Mouse (Mus musculus): Measurements from ENCODE around the gene Rhbdl2.

Gene Rhbdl2

GRCm38 (mm10) chr4:123787191-123787985 lies at the start of gene Rhbdl2:
Rhbdl2 (plus strand) TSS chr4:123787874.
- DNase-seq: peak; percentile 76

DNA sequence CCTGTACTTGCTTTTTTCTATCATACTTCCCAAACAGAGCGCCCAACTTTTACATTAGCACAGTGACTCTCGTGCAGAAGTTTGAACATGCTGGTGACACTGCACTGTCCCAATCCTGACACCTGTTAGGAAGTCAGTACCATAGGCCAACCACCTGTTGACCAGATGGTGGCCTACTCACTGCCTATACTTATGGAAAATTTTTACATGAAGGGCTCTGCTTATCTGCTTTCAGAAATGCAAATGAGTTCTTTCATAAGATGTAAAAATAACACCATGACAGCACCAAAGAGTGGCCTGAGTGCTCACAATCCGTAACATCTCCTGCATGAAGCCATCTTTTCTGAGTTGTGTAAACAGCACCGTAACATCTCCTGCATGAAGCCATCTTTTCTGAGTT lies 49.0 kb upstream of the Rhbdl2 start:
- DNase-seq: no peak

- DNase-seq: no peak
Measured at GRCm38 (mm10) chr4:123742891-123743290, 44.8 kb upstream of the Rhbdl2 start.

DNA sequence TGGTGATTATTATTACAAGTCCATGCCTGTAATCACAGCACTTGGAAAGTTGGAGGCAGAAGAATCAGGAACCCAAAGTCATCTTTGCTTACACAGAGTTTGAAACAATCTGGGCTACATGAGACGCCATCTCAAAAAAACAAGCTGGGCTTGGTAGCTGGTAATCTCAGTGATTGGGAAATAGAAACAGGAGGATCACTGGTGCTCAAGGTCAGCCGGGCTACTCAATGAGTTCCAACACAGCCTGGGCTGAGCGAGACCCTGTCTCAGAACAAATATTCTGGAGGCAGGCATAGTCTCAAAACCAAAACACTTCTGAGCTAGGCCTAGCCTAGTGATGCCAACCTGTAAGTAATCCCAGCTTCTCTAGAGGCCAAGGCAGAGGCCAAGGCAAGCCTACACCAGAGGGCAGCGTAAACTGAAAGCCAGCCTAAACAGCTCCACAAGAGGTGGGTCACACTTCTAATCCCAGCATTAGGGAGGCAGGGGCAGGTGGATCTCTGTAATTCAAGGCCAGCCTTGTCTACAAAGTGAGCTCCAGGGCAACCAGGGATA lies 42.4 kb upstream of the Rhbdl2 start:
- no peak for DNase-seq

DNA sequence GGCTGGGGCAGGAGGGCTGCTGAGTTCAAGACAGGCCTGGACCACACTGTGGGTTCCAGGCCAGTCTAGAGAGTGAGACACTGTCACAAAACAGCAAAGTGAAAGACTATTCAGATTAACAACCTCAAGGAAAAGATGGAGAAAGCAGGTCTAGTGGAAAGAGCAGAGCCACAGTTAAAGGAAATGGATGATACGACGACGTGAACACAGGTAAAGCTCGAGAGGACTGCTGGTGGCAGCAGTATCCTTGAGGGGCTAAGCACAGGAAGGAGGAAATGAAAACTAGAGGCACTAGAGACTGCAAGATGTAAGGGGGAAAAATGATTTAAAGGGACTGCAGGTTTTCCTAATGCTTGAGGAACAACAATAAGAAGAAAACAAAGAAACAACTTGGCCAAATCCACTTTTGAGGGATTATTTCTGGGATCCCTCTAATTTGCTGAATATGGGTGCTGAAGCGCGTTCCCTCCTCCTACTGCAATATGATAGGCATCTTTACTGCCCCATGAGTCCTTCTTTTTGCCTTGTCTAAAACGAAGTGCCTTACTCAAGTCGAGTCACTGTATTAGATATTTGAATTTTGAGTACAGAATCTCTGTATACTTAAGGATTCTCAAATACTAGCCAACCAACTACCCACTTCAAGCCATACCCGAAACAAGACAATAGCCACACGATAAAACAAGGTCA lies 38.8 kb upstream of the Rhbdl2 start:
- no peak for DNase-seq

DNA sequence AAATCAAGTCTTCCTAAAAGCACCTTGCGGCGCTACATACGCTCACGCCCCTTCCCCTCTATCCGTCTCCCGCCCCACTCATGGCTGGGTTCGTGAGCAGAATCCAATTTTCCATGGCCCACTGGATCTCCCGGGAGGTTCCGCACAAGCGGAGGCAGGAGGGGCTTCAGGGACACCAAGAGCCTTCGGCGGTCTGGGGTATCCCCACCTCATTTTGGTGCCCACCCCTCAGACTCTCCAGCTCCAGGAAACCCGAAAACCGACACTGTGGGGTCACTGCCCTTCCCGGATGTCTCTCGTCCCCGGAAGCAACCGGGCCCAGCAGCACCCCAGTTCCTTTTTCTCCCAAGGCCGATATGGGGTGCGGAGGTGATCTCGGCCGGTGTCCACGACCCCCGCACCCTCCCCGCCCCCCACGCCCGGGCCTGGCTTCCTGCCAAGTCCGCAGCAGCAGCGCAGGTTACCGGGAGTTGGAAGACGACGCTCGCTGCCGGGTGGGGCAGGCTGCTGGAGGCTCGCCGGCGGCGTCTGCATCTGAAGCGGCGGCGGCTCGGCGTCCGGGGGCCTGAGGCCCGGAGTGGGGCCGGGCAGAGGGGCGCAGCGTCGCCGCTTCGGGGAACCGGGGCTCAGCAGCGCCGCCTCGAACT lies 38.1 kb upstream of the Rhbdl2 start:
- peak; percentile 14 for DNase-seq

GRCm38 (mm10) chr4:123750152-123750651 lies 37.5 kb upstream of the Rhbdl2 start, which contains the start of gene Akirin1:
Akirin1 (minus strand) TSS chr4:123750345.
- peak; percentile 97 for DNase-seq

DNA sequence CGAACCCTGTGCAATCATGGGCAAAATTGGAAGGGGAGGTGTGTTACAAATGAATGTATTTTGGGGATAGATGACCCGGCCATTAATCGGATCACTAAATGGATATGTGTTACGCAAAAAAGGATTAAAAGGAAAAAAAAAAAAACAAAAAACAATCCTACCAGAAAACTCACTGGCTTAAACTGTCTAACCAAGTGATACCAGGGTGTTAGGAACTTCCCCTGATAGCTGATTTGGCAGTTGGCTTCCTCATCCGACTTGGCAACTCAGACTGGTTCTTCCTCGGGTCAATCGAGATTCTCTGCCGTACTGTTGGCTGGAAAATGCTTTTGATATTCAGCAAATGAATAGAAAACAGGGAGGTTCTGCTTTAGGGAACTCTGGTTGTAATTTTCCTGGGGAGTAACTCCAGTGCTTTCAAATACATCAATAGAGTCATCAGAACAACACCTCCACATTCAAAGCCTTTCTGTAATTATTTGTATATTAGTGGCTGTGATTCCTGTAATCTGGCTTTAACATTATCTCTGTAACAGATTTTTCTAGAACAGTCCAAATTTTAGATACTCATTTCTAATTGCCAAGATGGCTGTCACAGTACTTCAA lies 36.9 kb upstream of the Rhbdl2 start:
- peak; percentile 56 for DNase-seq

DNA sequence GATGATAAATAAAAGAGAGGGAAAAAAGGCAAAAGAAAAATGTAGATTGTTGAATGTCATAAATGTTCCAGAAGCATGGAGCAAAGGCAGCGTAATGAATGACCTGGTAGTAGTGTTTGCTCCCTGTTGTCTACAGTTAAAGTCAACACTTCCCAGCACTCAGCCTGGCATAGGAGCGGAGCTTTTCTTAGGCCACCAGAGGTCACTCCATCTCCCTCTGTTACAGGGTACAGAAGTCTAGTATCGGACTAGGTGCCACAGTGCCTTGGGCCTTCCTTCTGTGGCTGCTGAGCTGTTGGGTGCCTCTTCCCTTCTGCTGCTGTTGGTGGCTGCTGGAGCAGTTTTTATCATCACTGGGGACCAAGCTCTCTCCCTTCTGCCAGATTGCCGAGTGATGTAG lies 29.4 kb upstream of the Rhbdl2 start:
- DNase-seq: peak; percentile 54

DNA sequence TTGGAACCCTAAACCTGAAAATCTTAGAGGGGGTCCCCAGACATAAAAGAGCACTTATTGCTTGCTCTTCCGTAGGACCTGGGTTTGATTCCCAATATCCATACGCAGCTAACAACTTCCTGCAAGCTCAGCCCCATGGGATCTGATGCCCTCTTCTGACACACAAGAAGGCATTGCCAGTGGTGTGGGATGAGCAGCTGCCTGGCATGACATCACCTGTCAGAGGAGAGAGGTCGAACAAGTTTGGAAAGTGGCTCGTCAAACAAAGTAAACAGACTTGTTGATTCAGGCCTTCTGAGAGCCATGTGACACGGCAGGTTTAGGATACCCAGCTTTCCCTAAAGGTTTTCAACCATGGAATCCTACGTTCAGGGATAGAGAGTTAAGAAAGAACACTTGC lies 22.6 kb upstream of the Rhbdl2 start:
- no peak for DNase-seq

DNA sequence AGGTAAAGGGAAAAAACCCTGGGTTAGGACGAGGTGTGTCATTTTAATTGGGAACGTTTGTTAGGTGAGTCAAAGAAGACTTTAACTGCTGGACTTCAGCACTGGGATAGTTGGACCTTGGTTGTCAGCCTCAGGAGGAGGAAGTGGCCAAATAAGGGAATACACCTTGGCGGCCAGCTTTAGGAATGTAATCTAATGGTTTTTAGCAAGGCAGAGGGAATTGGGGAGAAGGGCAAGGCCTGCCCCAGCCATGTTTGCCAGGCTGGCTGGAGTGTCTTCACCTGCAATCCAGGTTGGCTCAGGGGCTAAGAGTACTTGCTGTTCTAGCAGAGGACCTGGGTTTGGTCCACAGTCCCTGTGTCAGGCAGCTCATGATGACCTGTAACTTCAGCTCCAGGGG lies 19.9 kb upstream of the Rhbdl2 start:
- DNase-seq: no peak

DNA sequence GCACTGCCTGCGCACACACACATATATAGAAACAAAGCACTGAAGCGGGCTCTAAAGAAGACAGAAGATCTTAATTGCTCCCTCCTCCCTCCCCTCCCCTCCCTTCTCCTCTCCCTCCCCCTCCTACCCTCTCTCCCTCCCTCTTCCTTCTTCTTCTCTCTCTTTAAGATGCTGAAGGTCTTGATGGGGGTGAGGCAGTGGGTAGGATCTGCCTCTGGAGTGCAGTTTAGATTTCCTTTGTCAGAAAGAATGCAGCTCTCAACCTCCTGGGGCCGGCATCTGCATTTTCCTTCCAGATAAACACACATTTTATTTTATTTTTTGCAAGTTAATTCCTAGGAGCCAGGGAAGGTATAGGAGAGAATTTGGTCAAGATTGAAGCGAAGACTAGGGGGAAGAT lies 19.4 kb upstream of the Rhbdl2 start:
- no peak for DNase-seq

DNA sequence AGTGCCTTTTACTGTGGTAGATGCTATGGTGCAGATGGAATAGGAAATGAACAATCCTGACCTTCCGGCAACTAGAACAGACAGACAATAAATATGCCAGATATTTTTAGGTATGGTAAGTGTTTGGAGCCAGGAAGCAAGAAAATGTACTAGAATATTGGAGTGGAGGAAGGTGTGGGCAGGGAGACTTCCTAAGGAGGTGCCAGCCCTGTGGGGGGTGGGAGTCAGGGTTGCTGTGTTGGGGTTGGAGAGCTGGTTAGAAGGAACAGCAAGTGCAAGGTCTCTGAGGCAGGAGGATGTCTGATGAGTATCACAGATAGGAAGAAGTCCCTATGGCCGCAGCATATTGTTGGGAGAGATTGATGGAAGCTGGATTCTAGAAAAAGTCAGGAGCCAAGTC lies 5.0 kb downstream of the Rhbdl2 start:
- no peak for DNase-seq

- DNase-seq: no peak
Measured at GRCm38 (mm10) chr4:123793136-123793535, 5.5 kb downstream of the Rhbdl2 start.

DNA sequence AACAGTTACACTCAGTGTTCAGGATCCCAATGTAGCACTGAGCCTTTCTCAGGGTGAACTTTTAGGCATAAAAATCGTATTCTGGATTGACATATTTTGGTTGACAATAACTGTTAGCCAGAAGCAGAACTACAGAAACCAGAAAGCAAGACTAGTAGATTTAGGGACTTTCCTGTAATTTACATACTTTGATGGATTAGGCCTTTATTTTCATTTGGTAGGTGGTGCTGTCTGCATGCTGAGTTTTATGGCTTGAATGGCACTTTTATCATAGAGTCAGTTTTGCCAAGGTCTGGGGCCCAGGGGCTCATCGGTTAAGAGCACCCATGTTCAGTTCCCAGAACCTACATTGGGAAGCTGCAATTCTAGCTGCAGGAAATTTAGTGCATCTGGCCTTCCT lies 7.4 kb downstream of the Rhbdl2 start:
- no peak for DNase-seq

- DNase-seq: no peak
Measured at GRCm38 (mm10) chr4:123797403-123797802, 9.7 kb downstream of the Rhbdl2 start.

- no peak for DNase-seq
Measured at GRCm38 (mm10) chr4:123797856-123798255, 10.2 kb downstream of the Rhbdl2 start.

DNA sequence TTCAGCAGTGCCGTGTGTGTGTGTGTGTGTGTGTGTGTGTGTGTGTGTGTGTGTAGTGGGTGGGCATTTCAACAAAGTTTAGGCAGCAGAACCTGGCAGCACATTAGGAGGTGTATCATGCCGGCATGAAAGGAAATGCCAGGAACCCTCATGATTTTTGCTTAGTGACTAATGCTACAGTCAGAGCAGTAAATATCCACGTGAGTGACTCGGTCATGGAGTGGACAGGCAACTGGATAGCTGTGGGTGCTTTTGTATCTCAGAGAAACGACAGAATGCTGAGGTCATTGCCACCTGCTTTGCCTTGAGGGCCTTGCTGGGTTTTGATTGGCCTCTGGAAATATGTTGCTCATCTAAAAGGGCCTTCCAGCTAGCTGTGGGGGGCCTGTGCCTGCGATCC lies 16.0 kb downstream of the Rhbdl2 start:
- no peak for DNase-seq

DNA sequence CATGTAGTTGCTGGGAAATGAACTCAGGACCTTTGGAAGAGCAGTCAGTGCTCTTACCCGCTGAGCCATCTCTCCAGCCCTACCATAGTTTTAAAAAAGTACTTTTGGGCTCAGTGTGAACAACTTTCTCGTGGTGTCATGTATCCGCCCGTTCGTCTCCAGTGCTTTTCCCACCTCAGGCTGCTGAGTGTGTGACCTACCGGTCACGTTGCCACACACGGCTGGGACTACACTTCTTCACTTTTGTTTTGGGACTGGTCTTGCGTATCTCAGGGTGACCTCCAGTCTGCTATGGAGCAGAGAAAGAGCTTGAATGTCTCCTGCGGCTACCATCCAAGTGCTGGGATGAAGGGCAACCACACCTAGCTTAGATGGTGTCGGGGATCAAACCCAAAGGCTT lies 20.6 kb downstream of the Rhbdl2 start:
- no peak for DNase-seq

- DNase-seq: no peak
Measured at GRCm38 (mm10) chr4:123810475-123811295, 23.0 kb downstream of the Rhbdl2 start.

DNA sequence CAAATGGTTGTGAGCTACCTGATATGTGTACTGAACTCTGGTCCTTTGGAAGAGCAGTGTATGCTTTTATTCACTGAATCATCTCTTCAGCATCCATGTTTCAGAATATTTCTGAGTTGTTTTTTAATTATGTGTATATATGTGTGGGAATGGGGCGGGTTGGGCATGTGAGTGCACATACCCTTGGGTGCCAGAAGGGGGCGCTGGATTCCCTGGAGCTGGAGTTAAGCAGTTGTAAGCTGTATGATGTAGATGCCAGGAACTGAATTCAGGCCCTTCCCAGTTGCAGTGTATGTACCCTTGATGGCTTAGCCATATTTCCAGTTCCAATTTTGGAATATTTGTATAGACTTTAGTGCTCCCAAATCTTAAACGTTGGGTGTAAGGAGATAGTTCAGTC lies 24.9 kb downstream of the Rhbdl2 start:
- no peak for DNase-seq

GRCm38 (mm10) chr4:123814030-123814501 lies 26.4 kb downstream of the Rhbdl2 start:
- no peak for DNase-seq

Data from lung, postnatal 36 days (tissue).